Mouse (Mus musculus) right cerebral cortex, postnatal 25 days (tissue): ENCODE measurements around the gene Birc5.
A peak's percentile ranks its signal among the peaks of the same experiment; 100 is the strongest.
"Not testable (repeated sequence)": the region's sequence is repeated elsewhere in the genome, so short reads cannot be mapped to it uniquely, and the experiment has no call there.

ENCODE experiments used
- DNase-seq: peaks from one replicate; pipeline ENCODE4 v3.0.0; 2022

Gene Birc5

DNA sequence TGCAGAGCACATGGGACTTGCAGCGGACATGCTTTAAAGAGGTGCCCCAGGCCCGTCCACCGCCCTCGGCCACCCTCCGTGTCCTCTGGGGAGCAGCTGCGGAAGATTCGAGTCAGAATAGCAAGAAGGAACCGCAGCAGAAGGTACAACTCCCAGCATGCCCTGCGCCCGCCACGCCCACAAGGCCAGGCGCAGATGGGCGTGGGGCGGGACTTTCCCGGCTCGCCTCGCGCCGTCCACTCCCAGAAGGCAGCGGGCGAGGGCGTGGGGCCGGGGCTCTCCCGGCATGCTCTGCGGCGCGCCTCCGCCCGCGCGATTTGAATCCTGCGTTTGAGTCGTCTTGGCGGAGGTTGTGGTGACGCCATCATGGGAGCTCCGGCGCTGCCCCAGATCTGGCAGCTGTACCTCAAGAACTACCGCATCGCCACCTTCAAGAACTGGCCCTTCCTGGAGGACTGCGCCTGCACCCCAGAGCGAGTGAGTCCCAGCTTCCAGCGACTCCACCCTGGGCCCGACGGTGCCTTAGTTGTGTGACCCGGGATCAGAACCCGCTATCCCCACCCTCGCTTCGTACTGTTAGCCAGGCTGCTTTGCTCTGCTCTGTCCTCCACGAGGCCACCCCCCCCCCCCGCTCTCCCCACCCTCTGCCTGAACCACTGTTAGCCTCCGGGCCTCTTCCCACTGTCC lies at the start of gene Birc5:
Birc5 (plus strand) TSS at position 267 of the 687 bp plus-strand sequence.
- DNase-seq: peak; percentile 96

- no peak for DNase-seq
These were observed 49.0 kb upstream of the Birc5 start for GRCm38 (mm10) chr11:117800038-117800437.

- DNase-seq: no peak
These were observed 47.4 kb upstream of the Birc5 start for GRCm38 (mm10) chr11:117801650-117802049.

GRCm38 (mm10) chr11:117803166-117803688 lies 45.8 kb upstream of the Birc5 start:
- DNase-seq: no peak

GRCm38 (mm10) chr11:117806781-117807180 lies 42.3 kb upstream of the Birc5 start:
- no peak for DNase-seq

DNA sequence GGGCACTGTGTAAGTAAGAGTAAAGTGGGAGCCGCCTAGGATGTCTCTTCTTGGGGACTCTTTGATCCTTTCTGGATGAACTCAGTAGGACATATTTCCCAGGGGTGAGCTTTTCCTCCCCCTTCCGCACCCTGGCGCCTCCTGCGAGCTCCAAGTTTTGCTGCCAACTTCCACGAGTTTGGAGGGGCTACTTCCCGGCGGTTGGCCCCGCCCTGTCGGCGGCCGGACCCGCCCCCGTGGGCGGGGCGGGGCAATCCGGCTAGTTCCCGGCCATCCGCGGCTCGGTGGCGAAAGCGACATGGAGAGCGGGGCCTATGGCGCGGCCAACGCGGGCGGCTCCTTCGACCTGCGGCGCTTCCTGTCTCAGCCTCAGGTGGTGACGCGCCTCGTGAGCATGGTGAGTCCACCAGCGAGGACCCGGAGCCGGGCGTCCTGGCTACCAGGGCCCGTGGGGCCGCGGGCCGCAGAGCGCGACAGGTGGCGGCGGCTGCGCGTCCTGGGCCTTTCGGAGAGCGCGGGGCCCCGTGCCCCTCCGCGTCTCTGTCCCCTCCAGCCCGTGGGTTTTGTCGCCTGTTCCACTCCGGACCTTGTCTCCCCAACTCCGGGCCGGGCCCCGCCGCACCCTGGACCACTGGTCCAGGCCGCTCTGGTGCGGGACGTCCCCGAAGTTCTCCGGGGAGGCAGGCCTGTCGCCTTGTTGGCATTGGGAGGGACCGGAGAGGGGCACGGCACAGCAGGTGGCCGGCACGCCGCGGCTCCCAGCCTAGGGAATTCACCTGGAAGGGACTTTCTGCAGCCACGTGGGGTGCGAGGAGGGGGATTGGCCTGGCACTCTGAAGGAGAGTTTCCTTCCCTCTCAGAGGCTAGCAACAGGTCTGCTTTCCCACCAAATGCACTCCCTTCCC lies 39.4 kb upstream of the Birc5 start, which contains the start of the genes Gm20708 and Syngr2:
Gm20708 (plus strand) TSS at position 262 of the 905 bp plus-strand sequence.
Syngr2 (plus strand) TSS at position 262 of the 905 bp plus-strand sequence.
- peak; percentile 49 for DNase-seq

DNA sequence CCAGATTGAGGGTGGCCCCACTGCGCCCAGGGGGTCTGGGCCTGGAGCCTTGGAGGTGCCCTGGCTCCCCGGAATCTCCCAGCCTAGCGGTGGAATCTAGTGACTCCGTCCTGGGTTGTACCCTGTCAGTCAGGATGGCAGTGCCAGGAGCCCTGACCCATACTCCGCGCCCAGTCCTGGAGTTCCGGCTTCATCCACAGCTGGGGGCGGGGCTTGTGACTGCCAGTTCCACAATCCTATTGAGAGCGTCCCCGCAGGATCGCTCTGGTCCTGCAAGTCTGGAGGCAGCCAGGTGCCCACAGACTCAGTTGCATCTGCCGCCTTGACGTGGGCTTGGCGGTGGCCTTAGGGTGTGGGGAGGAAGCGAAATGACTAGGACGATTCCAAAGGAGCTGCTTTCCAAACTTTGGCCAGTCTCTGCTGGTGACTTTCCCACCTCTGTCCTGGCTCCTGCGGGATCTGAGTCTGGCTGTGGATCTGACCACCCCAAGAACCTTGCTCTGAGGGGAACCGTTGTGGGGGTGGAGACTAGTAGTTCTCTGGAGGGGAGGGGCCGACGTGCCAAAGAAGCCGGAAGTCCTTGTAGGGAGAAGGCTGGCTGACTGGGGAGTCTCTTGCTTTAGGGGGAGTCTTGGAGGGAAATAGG lies 38.5 kb upstream of the Birc5 start:
- peak; percentile 67 for DNase-seq

DNA sequence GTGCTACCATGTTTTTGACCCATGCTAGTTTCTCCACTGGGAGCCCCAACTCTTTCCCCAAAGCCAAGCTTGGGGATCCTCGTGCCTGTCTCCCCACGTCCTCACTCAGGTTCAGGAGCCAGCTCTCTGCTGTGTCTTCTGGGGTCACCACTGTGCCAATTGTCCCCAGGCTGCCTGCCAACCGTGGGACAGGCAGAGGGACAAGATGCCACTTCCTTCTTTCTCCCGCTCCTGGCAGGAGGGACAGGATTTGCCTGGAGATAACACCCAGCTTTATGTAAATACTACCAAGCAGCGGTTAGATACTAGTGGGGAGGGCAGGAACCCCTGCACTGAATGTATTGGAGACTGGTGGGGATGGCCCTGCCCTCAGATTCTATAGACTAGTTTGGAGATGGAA lies 35.2 kb upstream of the Birc5 start:
- DNase-seq: no peak

DNA sequence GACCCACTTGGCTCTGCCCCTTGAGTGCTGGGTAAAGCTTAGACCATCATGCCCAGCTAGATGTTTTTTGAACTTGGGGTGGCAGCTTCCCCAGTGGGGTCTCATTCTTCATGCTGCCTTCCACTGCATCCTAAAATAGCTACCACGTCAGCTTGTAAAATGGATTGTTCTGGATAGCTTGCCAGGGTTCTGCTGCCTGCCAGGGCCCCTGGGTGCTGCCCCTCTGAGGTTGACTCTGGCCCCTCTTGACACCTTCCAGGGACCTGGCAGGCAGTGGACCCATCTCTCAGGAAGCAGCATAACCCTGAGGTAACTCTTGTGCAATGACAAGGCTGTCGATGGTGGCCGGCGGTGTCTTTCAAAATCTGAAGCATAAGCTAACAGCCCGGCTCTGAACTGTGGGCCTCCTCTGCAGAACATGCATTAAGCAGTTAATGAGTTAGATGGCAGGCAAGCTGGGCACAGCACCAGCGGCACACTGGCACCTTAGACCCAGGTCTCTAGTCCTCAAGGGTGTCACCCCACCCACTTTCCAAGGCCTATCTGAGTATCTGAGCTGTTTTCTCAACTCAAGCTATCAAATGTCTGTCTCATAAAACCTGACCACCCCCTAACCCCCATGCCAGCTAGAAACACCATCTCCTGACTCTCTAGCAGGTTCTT lies 34.2 kb upstream of the Birc5 start:
- no peak for DNase-seq

DNA sequence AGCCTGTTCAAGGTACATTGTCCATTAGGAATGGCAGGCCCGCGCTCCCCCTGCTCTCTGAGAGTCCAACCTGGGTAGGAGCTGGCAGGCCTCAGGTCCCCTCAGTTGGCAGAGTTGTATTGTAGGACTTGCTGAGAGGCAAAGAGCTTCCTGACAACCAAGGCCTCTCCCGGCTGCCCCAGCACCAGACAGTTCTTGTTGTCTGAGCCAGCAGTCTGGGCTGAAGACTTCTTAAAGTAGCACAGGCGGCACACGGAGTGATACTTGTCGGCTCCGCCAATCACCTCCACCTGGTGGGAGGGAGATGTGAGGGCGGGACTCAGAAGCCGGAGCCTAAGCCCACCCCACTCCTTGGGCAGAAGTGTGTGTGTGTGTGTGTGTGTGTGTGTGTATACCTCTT lies 33.2 kb upstream of the Birc5 start:
- DNase-seq: not testable (repeated sequence)

- no peak for DNase-seq
These were observed 32.6 kb upstream of the Birc5 start for GRCm38 (mm10) chr11:117816389-117816996.

- DNase-seq: no peak
These were observed 30.0 kb upstream of the Birc5 start for GRCm38 (mm10) chr11:117819095-117819494.

- no peak for DNase-seq
These were observed 28.9 kb upstream of the Birc5 start for GRCm38 (mm10) chr11:117820173-117820572.

DNA sequence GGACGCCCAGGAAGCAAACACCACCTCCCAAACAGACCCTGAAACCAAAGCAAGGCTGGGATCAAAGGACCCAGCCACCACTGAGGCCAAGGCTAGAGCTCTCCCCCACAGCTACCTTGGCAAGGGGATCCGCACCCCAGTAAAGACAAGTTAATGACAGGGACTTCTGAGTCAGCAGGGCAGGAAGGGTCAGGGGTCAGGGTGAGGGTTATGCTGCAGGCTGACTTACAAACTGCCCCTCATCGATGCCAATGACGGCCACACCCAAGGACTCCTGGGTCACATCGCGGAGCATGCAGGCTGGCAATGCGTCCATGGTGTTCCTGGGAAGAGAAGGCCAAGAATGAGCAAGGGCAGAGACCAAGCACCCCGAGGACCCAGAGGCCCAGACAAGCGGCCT lies 27.2 kb upstream of the Birc5 start:
- DNase-seq: no peak

DNA sequence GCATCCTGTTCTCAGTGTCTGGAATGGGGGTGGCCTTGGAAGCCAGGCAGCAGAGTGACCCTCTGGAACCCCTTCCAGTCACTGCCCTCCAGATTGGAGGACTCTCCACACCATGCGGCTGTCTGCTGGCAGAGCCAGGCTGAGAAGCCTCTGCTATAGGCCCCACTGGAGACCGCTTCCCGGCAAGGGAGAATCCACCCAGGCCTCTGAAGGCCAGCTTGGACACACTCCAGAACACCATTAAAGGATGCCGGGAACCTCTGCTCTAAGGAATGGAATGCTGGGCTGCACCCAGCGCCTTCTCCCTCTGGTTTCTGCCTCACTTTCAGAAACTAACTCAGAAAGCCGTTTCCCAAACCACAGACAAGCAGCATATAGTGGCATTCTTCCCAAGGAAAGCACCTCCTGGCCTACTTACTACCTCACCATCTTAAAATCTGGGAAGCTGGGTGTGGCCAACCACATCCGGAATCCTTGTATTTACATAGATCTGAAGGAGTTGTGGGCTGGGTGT lies 26.3 kb upstream of the Birc5 start:
- no peak for DNase-seq

DNA sequence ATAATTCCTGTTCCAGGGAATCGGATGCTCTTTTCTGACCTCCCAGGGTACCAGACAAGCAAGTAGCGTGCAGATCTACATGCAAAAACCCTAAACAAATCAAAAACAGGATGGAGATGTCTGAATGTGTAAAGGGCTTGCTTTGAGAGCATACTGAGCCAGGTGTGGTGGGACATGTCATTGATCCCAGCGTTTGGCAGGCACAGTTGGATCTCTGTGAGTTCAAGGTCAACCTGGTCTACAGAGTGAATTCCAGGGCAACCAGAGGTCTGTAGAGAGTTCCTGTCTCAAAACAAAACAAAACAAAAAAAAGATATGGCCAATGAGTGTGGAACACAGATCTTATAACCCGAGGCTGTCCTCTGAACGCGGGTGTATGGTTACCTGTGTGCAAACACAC lies 25.6 kb upstream of the Birc5 start:
- DNase-seq: no peak

DNA sequence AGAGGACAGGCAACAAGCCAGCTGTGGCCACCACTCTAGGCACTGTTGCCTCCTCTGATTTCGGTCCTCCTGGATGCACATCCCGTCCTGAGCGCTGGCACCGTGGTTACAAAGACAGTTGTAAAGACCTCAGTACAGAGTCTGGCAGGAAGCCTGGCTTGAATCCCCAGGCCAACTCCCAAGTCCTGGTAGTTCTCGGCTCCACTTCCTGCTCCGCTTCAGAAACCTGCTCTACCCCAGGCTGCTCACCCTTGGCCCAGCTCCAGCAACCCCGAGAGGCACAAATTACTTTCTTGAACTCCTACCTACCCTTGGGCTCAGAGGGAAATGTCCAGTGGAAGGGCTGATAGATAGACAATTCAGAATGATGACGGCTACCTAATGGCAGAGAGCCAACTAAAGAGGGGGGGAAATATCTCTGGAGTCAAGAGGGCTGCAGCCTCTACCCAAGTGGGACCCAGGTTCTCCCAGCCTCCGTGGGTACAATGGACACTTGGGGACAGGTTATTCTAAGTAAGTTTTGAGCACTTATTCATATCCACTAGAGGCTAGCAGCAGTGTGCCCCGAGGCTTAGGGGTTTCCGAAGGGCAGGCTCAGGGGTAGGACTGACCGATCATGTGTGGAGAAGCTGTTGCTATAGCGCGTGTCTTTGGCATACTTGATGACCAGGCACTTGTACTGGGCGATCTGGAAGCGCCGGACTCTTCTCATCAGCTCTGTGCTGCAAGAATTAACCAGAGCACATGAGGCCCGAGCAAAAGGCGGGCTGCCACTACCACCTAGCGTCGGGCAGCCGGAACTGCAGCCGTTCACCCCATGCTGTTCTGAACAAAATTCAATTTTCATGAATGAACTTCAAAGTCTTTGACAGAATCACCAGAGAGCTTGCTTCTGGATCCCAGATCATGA lies 24.7 kb upstream of the Birc5 start:
- peak; percentile 78 for DNase-seq

GRCm38 (mm10) chr11:117825333-117826101 lies 23.5 kb upstream of the Birc5 start, which contains the start of the genes Afmid and Tk1:
Afmid (plus strand) TSS chr11:117825924.
Tk1 (minus strand) TSS chr11:117826092.
- no peak for DNase-seq

- DNase-seq: no peak
These were observed 22.9 kb upstream of the Birc5 start for GRCm38 (mm10) chr11:117826164-117826563.

DNA sequence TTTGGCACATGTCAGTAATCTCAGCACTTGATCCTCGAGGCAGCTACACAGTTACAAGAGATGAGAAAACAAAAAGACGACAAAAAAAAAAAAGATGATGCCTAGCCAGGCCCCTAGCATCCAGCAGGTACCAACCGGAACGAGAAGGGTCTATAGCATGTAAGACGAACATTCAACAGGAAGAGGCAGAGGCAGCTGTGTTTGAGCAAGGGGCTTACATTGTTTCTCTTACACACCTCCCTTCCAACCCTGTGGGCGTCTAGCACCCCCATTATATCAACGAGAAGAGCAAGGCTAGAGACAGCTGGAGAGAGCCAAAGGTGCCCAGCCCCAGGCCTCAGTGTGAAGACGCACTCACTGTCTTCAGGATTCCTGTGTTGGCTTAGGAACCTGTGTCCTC lies 22.1 kb upstream of the Birc5 start:
- DNase-seq: no peak
